Mouse (Mus musculus): ENCODE measurements around the gene Rai14.

DNA sequence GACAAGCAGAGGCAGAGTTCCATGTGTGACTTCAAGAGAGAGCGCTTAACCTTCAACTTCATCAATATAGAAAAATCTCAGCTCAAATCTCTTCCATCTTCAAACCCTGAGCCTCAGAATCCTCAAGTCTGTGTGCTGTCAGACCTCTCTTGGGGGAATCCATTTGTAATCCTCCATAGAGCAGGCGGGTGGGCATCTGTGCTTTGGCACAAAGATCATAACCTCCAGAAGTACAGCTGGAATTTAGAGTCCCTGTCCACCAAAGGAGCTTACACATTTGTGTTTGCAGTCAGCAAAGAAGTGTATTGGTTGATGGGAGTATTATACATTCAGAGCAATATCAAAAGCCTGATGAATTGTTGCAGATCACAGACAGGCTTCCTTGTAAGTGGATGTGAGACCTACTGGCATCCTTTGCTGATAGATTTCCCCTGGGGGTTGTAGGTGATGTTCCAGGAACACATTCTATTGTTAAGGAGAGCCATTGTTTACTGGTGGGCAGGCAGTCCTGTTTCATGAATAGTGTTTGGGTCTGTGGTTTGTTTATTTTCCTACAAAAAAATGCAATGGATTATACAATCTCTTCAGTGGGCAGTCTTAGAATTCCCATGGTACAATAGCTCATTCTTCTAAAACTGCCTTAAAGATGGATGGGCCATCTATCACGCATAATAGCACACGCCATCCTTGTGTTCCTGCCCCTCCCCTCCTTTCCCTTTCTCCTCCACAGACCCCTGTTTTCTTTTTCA, 32.1 kb upstream of the Rai14 start:
- TF ChIP-seq EP300 (IDR thresholded peaks at IDR 0.05; ENCODE audit: low read depth) (no peak), CTCF (IDR thresholded peaks at IDR 0.05; ENCODE audit: low read depth) (no peak)

Data from liver, postnatal 0 days (tissue).